ENCODE assay signal across 17 mouse cellular contexts in genomic region chr13:23742007-23742406, GRCm38 (mm10). TPM values are rescaled to one million over a fixed set of nuclear protein-coding genes. Genes with fewer than 3 reads are reported as not detected.
DNase-seq lines count a peak whose midpoint lies in the region; ATAC-seq and TF ChIP-seq lines count a peak whose summit lies in the region.
"Had no signal": no experiment of that assay in that cellular context is flagged by ENCODE, and none has a peak within 500 bp of the region (broad histone marks: within the 10 kb centered on the region; RNA-seq: fewer than 3 reads in every experiment).

No protein-coding gene starts in this region.

- TF ChIP-seq RAD21 in MEL (IDR thresholded peaks at IDR 0.05; ENCODE audit: low read depth, low read length), result no peak

- H3K9ac ChIP-seq in heart, embryonic 13.5 days, result 0 out of 2 replicates have a peak overlapping the region, but pooled peaks have one; percentile 30
- peak overlapping the region; percentile 17; the same call in 1 of the 2 replicates for H3K9ac ChIP-seq in MEL (ENCODE audit: control insufficient read depth, low read depth, low read length, poor library complexity, severe bottlenecking)
- H3K9ac ChIP-seq in liver, embryonic 13.5 days, result peak overlapping the region; percentile 73
- H3K9ac ChIP-seq: forebrain, embryonic 12.5 days; heart, embryonic 12.5 days had no signal

- H3K9me3 ChIP-seq in heart, embryonic 13.5 days, result no peaks in the 10 kb centered on the region
- H3K9me3 ChIP-seq in MEL (replicated peaks; ENCODE audit: insufficient read depth, low read length), result no peaks in the 10 kb centered on the region
- H3K9me3 ChIP-seq in liver, embryonic 13.5 days (replicated peaks), result no peaks in the 10 kb centered on the region
- H3K9me3 ChIP-seq: forebrain, embryonic 12.5 days; heart, embryonic 12.5 days had no signal

- no peak for TF ChIP-seq EP300 in MEL (IDR thresholded peaks at IDR 0.05; ENCODE audit: low read depth in 1 of 2, low read length in 2 of 2)

- TF ChIP-seq CTCF in MEL (IDR thresholded peaks at IDR 0.05 in 2 of 3, conservative IDR thresholded peaks at IDR 0.05 in 1 of 3; ENCODE audit: control insufficient read depth in 1 of 3, insufficient read depth in 1 of 3, low read depth in 2 of 3, low read length in 3 of 3, poor library complexity in 1 of 3, severe bottlenecking in 1 of 3), result no peak

- intact Hi-C loops in heart, postnatal 14 days (cut with DNase I), result no loop called here

- DNase-seq in heart, postnatal 14 days, result no peak
- DNase-seq in 416B (ENCODE audit: low read depth) (peak; percentile 57), MEL (ENCODE audit: low read depth, low spot score) (peak; percentile 30), MN1 (ENCODE audit: low spot score) (no peak)
- no peak for DNase-seq in liver, embryonic 13.5 days
- DNase-seq: cerebellum, adult 2 months; kidney, postnatal 10 days; lung, postnatal 14 days; thymus, adult 2 months had no signal

- no peak overlapping the region for H3K4me3 ChIP-seq in heart, embryonic 13.5 days
- H3K4me3 ChIP-seq in MEL (ENCODE audit: control insufficient read depth in 1 of 2, insufficient read depth in 1 of 2, low read depth in 2 of 2, low read length in 2 of 2), result no peak overlapping the region
- peak overlapping the region; percentile 34 for H3K4me3 ChIP-seq in liver, embryonic 13.5 days (replicated peaks)
- H3K4me3 ChIP-seq: forebrain, embryonic 12.5 days; heart, embryonic 12.5 days had no signal

- peaks cover 36% of the 10 kb centered on the region for H3K4me1 ChIP-seq in heart, embryonic 13.5 days
- 0 out of 4 replicates have a peak, but pooled peaks cover 3% of the 10 kb centered on the region in 2 experiments for H3K4me1 ChIP-seq in MEL (ENCODE audit: control insufficient read depth in 1 of 2, insufficient read depth in 2 of 2, low read length in 2 of 2)
- H3K4me1 ChIP-seq in liver, embryonic 13.5 days (replicated peaks), result peaks cover 44% of the 10 kb centered on the region

- H3K36me3 ChIP-seq in heart, embryonic 13.5 days, result no peaks in the 10 kb centered on the region
- H3K36me3 ChIP-seq in MEL (ENCODE audit: control insufficient read depth in 1 of 2, insufficient read depth in 2 of 2, low read length in 2 of 2), result peaks cover 0 to 26% of the 10 kb centered on the region in 2 experiments; a peak in 2 of 4 replicates
- H3K36me3 ChIP-seq in liver, embryonic 13.5 days, result no peaks in the 10 kb centered on the region
- H3K36me3 ChIP-seq: forebrain, embryonic 12.5 days; heart, embryonic 12.5 days had no signal

- no peaks in the 10 kb centered on the region for H3K27me3 ChIP-seq in heart, embryonic 13.5 days (replicated peaks)
- H3K27me3 ChIP-seq in MEL (ENCODE audit: control insufficient read depth in 1 of 2, insufficient read depth in 2 of 2, low read length in 2 of 2), result no peaks in the 10 kb centered on the region
- no peaks in the 10 kb centered on the region for H3K27me3 ChIP-seq in liver, embryonic 13.5 days
- H3K27me3 ChIP-seq: forebrain, embryonic 12.5 days; heart, embryonic 12.5 days had no signal

- TF ChIP-seq POLR2A in MEL (IDR thresholded peaks at IDR 0.05; ENCODE audit: control insufficient read depth in 1 of 2, insufficient read depth in 1 of 2, low read depth in 1 of 2, low read length in 2 of 2, poor library complexity in 1 of 2), result no peak

- H3K27ac ChIP-seq in heart, embryonic 13.5 days (replicated peaks), result 0 out of 2 replicates have a peak overlapping the region, but pooled peaks have one; percentile 28
- H3K27ac ChIP-seq in MEL (ENCODE audit: control insufficient read depth, low read depth, low read length), result no peak overlapping the region
- H3K27ac ChIP-seq in liver, embryonic 13.5 days, result peak overlapping the region; percentile 89
- H3K27ac ChIP-seq: forebrain, embryonic 12.5 days; hindbrain, postnatal 0 days had no signal

- H3K79me2 ChIP-seq in MEL (ENCODE audit: control insufficient read depth, insufficient read depth, low read length, poor library complexity), result peaks cover 1% of the 10 kb centered on the region; the same call in 1 of the 2 replicates

- no peak for ATAC-seq in heart, embryonic 13.5 days (ENCODE audit: extremely low read depth, insufficient number of reproducible peaks, low FRiP score, low TSS enrichment)
- ATAC-seq in liver, embryonic 13.5 days (ENCODE audit: low read depth), result no peak
- ATAC-seq in granulocyte monocyte progenitor cell, adult 5-6 weeks (replicated peaks; ENCODE audit: poor library complexity, severe bottlenecking), result no peak
- ATAC-seq: CD4-positive, CD25-positive, alpha-beta regulatory T cell, adult 4 months; hindbrain, postnatal 0 days; midbrain, embryonic 16.5 days had no signal

- peak overlapping the region; percentile 37 for H3K4me2 ChIP-seq in heart, embryonic 13.5 days
- H3K4me2 ChIP-seq in liver, embryonic 13.5 days, result peak overlapping the region; percentile 53
- H3K4me2 ChIP-seq: forebrain, embryonic 12.5 days; heart, embryonic 12.5 days had no signal

TF ChIP-seq in MEL, 35 proteins besides CTCF, POLR2A, EP300 and RAD21 (continues in another document):
- TF ChIP-seq ZMIZ1 (IDR thresholded peaks at IDR 0.05; ENCODE audit: low read depth, low read length), result no peak
- TF ChIP-seq USF1 (IDR thresholded peaks at IDR 0.05; ENCODE audit: low read depth, low read length), result no peak
- TF ChIP-seq TCF12 (IDR thresholded peaks at IDR 0.05; ENCODE audit: low read depth, low read length), result no peak
- TF ChIP-seq USF2 (IDR thresholded peaks at IDR 0.05; ENCODE audit: borderline replicate concordance in 1 of 2, insufficient read depth in 1 of 2, low read depth in 1 of 2, low read length in 2 of 2), result no peak
- TF ChIP-seq ETS1 (IDR thresholded peaks at IDR 0.05; ENCODE audit: low read depth, low read length), result no peak
- TF ChIP-seq E2F4 (IDR thresholded peaks at IDR 0.05; ENCODE audit: borderline replicate concordance, low read depth, low read length), result no peak
- TF ChIP-seq POLR2AphosphoS2 (IDR thresholded peaks at IDR 0.05; ENCODE audit: low read length), result no peak
- TF ChIP-seq NRF1 (IDR thresholded peaks at IDR 0.05; ENCODE audit: insufficient read depth, low read depth, low read length, poor library complexity, severe bottlenecking), result no peak
- no peak for TF ChIP-seq TAL1 (IDR thresholded peaks at IDR 0.05; ENCODE audit: low read length)
- TF ChIP-seq NELFE (IDR thresholded peaks at IDR 0.05; ENCODE audit: low read depth, low read length), result no peak

RNA-seq across cellular contexts. Expression of gene Hist1h3c, which starts 3.4 kb away (rescaled TPM):
- 2.7 and 3.8 TPM in 2 replicates for polyA plus RNA-seq in heart, embryonic 13.5 days (2015; fragmentation: Nextera tagmentation; extraction: Ambion mirVana)
- 10 to 100 TPM; 21.1 to 58.2 TPM for total RNA-seq in heart, postnatal 14 days (2021)
- 1,651 and 2,239 TPM in 2 replicates for total RNA-seq in MEL (2012; rRNA removed)
- 1 to 10 TPM in 1 of 2 experiments, not detected in 1; 1.7 TPM for polyA plus RNA-seq in MEL (2012; ENCODE audit: insufficient read depth in 1 of 2, insufficient read length in 2 of 2, low read depth in 1 of 2, low replicate concordance in 2 of 2, missing spikeins in 1 of 2)
- polyA plus RNA-seq in liver, embryonic 13.5 days (2015; fragmentation: Nextera tagmentation; extraction: Ambion mirVana), result 5.2 and 5.9 TPM in 2 replicates
- total RNA-seq in granulocyte monocyte progenitor cell, adult 5-6 weeks (2014; fragmentation: Nextera tagmentation), result 24.5 and 38.0 TPM in 2 replicates
- total RNA-seq in granulocyte monocyte progenitor cell, adult 5-6 weeks (2017), result 507 and 886 TPM in 2 replicates
- polyA plus RNA-seq: midbrain, embryonic 16.5 days; neural tube, embryonic 14.5 days had no signal

RNA-seq across cellular contexts. Expression of gene Hist1h1c, which starts 3.4 kb away (rescaled TPM):
- polyA plus RNA-seq in heart, embryonic 13.5 days (2015; fragmentation: Nextera tagmentation; extraction: Ambion mirVana), result 31.2 and 33.8 TPM in 2 replicates
- total RNA-seq in heart, postnatal 14 days (2021), result 100 to 1,000 TPM; 200 to 202 TPM
- total RNA-seq in MEL (2012; rRNA removed), result 348 and 479 TPM in 2 replicates
- polyA plus RNA-seq in MEL (2012; ENCODE audit: insufficient read depth in 1 of 2, insufficient read length in 2 of 2, low read depth in 1 of 2, low replicate concordance in 2 of 2, missing spikeins in 1 of 2), result 1 to 10 TPM in 1 of 2 experiments, not detected in 1; 3.8 TPM
- polyA plus RNA-seq in liver, embryonic 13.5 days (2015; fragmentation: Nextera tagmentation; extraction: Ambion mirVana), result 60.3 and 72.2 TPM in 2 replicates
- total RNA-seq in granulocyte monocyte progenitor cell, adult 5-6 weeks (2014; fragmentation: Nextera tagmentation), result 61.8 and 110 TPM in 2 replicates
- 737 and 810 TPM in 2 replicates for total RNA-seq in granulocyte monocyte progenitor cell, adult 5-6 weeks (2017)

RNA-seq across cellular contexts. Expression of gene Hist1h2bb, which starts 4.5 kb away (rescaled TPM):
- polyA plus RNA-seq in heart, embryonic 13.5 days (2015; fragmentation: Nextera tagmentation; extraction: Ambion mirVana), result 1.6 and 2.2 TPM in 2 replicates
- total RNA-seq in heart, postnatal 14 days (2021), result 10 to 100 TPM; 26.5 to 61.9 TPM
- total RNA-seq in MEL (2012; rRNA removed), result 2,278 and 3,150 TPM in 2 replicates
- 1 to 10 TPM in 1 of 2 experiments, not detected in 1; 3.2 TPM for polyA plus RNA-seq in MEL (2012; ENCODE audit: insufficient read depth in 1 of 2, insufficient read length in 2 of 2, low read depth in 1 of 2, low replicate concordance in 2 of 2, missing spikeins in 1 of 2)
- 3.9 and 5.6 TPM in 2 replicates for polyA plus RNA-seq in liver, embryonic 13.5 days (2015; fragmentation: Nextera tagmentation; extraction: Ambion mirVana)
- total RNA-seq in granulocyte monocyte progenitor cell, adult 5-6 weeks (2014; fragmentation: Nextera tagmentation), result 155 and 176 TPM in 2 replicates
- total RNA-seq in granulocyte monocyte progenitor cell, adult 5-6 weeks (2017), result 3,446 and 3,529 TPM in 2 replicates
- polyA plus RNA-seq: midbrain, embryonic 16.5 days; neural tube, embryonic 14.5 days had no signal

RNA-seq across cellular contexts. Expression of gene Hist1h2ab, which starts 8.9 kb away (rescaled TPM):
- 20.1 and 20.3 TPM in 2 replicates for polyA plus RNA-seq in heart, embryonic 13.5 days (2015; fragmentation: Nextera tagmentation; extraction: Ambion mirVana)
- 100 to 1,000 TPM in 1 of 2 experiments, 10 to 100 TPM in 1; 54.2 to 146 TPM for total RNA-seq in heart, postnatal 14 days (2021)
- 2,219 and 2,780 TPM in 2 replicates for total RNA-seq in MEL (2012; rRNA removed)
- polyA plus RNA-seq in MEL (2012; ENCODE audit: insufficient read depth in 1 of 2, insufficient read length in 2 of 2, low read depth in 1 of 2, low replicate concordance in 2 of 2, missing spikeins in 1 of 2), result 1 to 10 TPM in 1 of 2 experiments, not detected in 1; 8.0 TPM
- polyA plus RNA-seq in liver, embryonic 13.5 days (2015; fragmentation: Nextera tagmentation; extraction: Ambion mirVana), result 54.0 and 76.2 TPM in 2 replicates
- total RNA-seq in granulocyte monocyte progenitor cell, adult 5-6 weeks (2014; fragmentation: Nextera tagmentation), result 9.2 and 31.4 TPM in 2 replicates
- total RNA-seq in granulocyte monocyte progenitor cell, adult 5-6 weeks (2017), result 1,996 and 2,074 TPM in 2 replicates
- polyA plus RNA-seq: cerebellum, adult 2 months had no signal

RNA-seq across cellular contexts. Expression of gene Hist1h3b, which starts 10.1 kb away (rescaled TPM):
- 5.5 and 6.3 TPM in 2 replicates for polyA plus RNA-seq in heart, embryonic 13.5 days (2015; fragmentation: Nextera tagmentation; extraction: Ambion mirVana)
- total RNA-seq in heart, postnatal 14 days (2021), result 100 to 1,000 TPM in 1 of 2 experiments, 10 to 100 TPM in 1; 70.3 to 154 TPM
- 1,725 and 2,102 TPM in 2 replicates for total RNA-seq in MEL (2012; rRNA removed)
- 1 to 10 TPM in 1 of 2 experiments, not detected in 1; 6.6 TPM for polyA plus RNA-seq in MEL (2012; ENCODE audit: insufficient read depth in 1 of 2, insufficient read length in 2 of 2, low read depth in 1 of 2, low replicate concordance in 2 of 2, missing spikeins in 1 of 2)
- 10.4 and 29.5 TPM in 2 replicates for polyA plus RNA-seq in liver, embryonic 13.5 days (2015; fragmentation: Nextera tagmentation; extraction: Ambion mirVana)
- 92.5 and 158 TPM in 2 replicates for total RNA-seq in granulocyte monocyte progenitor cell, adult 5-6 weeks (2014; fragmentation: Nextera tagmentation)
- 628 and 657 TPM in 2 replicates for total RNA-seq in granulocyte monocyte progenitor cell, adult 5-6 weeks (2017)
- polyA plus RNA-seq: CD4-positive, CD25-positive, alpha-beta regulatory T cell, adult 4 months; cerebellum, adult 2 months had no signal

Comparison
In these comparisons a context has a peak if more than half of its experiments do, and no peak if none do; other contexts are left out.
1. H3K9ac ChIP-seq: peak in every context shown above with its lines; median percentile 73 in liver, embryonic 13.5 days; 30 in heart, embryonic 13.5 days; 17 in MEL.
2. DNase-seq: peak in 416B (single experiment) and MEL (single experiment); none in heart, postnatal 14 days (0 of 2), liver, embryonic 13.5 days (single experiment) and MN1 (single experiment).